Mouse (Mus musculus) liver, embryonic 11.5 days (tissue): ENCODE results near the gene Ncdn. TPM values are rescaled to one million over a fixed set of nuclear protein-coding genes. Genes with fewer than 3 reads are reported as not detected.

Source experiments
- ATAC-seq: fragments of 200-750 bp; cut with Nextera tagmentation; replicated peaks from 2 replicates; pipeline ENCODE4 v1.8.0; 2017; ENCODE audit warnings: moderate number of reproducible peaks, mild to moderate bottlenecking, moderate TSS enrichment, moderate library complexity; ENCODE audit not compliant: low FRiP score
- DNase-seq: peaks from one replicate; pipeline ENCODE4 v3.0.0-alpha.2; 2017; ENCODE audit warnings: low spot score
- H3K27ac ChIP-seq: fragments of 300-500 bp; sonication (generic); 2 replicates; pipeline ENCODE4 v1.5.1; 2014; ENCODE audit warnings: mild to moderate bottlenecking, low read depth, low read length, control low read depth
- H3K27me3 ChIP-seq: fragments of 300-500 bp; sonication (generic); replicated peaks from 2 replicates; pipeline ENCODE4 v1.6.1; 2014; ENCODE audit warnings: low read length, mixed read lengths; ENCODE audit not compliant: control insufficient read depth, insufficient read depth
- H3K36me3 ChIP-seq: fragments of 300-500 bp; sonication (generic); 2 replicates; pipeline ENCODE4 v1.6.1; 2014; ENCODE audit warnings: mild to moderate bottlenecking, low read length, moderate library complexity, mixed read lengths; ENCODE audit not compliant: control insufficient read depth, insufficient read depth
- H3K4me1 ChIP-seq: fragments of 300-500 bp; sonication (generic); replicated peaks from 2 replicates; pipeline ENCODE4 v1.6.1; 2014; ENCODE audit warnings: low read length, mixed read lengths; ENCODE audit not compliant: control insufficient read depth, insufficient read depth
- H3K4me2 ChIP-seq: fragments of 300-500 bp; sonication (generic); 2 replicates; pipeline ENCODE4 v1.6.1; 2014; ENCODE audit warnings: mild to moderate bottlenecking, control low read depth, moderate library complexity
- H3K4me3 ChIP-seq: fragments of 300-500 bp; sonication (generic); 2 replicates; pipeline ENCODE4 v1.5.1; 2014; ENCODE audit warnings: low read depth, low read length, control low read depth
- H3K9ac ChIP-seq: fragments of 300-500 bp; sonication (generic); 2 replicates; pipeline ENCODE4 v1.6.1; 2014; ENCODE audit warnings: low read depth, low read length, control low read depth
- H3K9me3 ChIP-seq: fragments of 300-500 bp; sonication (generic); 2 replicates; pipeline ENCODE4 v1.6.1; 2016; ENCODE audit warnings: low read length, inconsistent platforms, mixed read lengths; ENCODE audit not compliant: control insufficient read depth
- WGBS: fragments of 180-500 bp; shearing (Covaris S2); extraction: QIAGEN DNeasy Blood & Tissue Kit; methylation state at CpG from one replicate; pipeline ENCODE4 v1.1.7; 2014; 5-methylcytosine and 5-hydroxymethylcytosine counted together
- polyA plus RNA-seq: library from polyadenylated mRNA; unstranded; fragments of >200 nt; fragmentation: Nextera tagmentation; extraction: Ambion mirVana; gene quantifications from 2 replicates; pipeline ENCODE4 v1.2.1, GENCODE M21; 2014

Ncdn gene
- polyA plus RNA-seq, 1 experiment from 2014 or later: 25.0 TPM

DNA sequence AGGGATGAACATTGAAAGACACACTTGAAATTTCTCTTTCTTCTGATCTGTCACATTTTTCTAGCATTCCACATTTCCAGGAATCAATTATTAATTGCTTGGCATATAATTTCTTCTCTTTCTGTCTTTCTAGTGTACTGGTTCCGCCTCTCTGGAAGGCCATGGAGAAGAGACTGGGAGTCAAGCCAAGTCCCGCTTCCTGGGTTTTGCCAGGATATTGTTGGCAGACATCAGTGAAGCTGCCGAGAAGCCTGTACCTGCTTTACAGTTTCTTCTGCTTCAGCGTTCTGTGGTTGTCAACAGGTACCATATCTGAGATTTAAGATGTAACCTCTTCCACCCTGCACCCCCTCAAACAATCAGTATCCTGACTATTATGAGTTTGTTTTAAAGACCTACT is 3.5 kb upstream of the Ncdn start:
- Histone ChIP-seq H3K27me3 (no peaks in the 10 kb centered on the region), H3K36me3 (0 out of 2 replicates have a peak, but pooled peaks cover 2% of the 10 kb centered on the region), H3K4me2 (no peak overlapping the region), H3K4me1 (peaks cover 11% of the 10 kb centered on the region), H3K27ac (no peak overlapping the region), H3K9ac (no peak overlapping the region), H3K4me3 (no peak overlapping the region), H3K9me3 (no peaks in the 10 kb centered on the region)
- ATAC-seq (no peak), DNase-seq (no peak)
- WGBS: 84% methylated on average over 4 of the region's 4 CpGs

DNA sequence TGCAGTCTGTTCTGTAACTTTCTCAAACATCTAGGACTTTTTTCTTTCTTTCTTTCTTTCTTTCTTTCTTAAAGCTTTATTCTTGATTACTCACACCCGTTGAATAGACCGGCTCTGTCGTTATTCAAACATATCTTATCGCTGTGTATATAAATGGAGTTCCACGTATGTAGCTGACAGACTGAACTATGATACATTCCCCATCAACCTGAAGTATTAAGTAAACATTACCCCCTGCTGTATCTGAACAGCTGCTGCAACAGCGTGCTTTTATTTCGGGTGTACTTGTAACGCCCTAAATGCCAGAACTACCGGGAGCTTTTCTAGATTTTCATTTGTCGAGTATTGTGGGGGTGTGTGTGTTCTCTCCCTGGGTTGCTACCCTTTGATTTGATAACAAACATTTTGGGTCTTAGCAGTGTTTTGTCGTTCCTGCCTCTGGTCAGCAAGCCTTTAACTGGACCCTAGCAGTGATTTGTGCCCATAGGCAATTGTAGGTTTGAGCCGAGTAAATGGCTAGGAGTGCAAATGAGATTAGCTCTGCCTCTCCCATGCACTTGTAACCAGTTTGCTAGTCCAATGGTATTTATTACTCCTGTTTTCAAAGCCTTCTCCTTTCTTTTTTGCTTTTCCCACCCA is 1.6 kb upstream of the Ncdn start:
- no peak overlapping the region for H3K9ac ChIP-seq
- H3K9me3 ChIP-seq: no peaks in the 10 kb centered on the region
- H3K27ac ChIP-seq: no peak overlapping the region
- no peaks in the 10 kb centered on the region for H3K27me3 ChIP-seq
- H3K4me2 ChIP-seq: peak overlapping the region; percentile 99
- H3K4me3 ChIP-seq: no peak overlapping the region
- 0 out of 2 replicates have a peak, but pooled peaks cover 2% of the 10 kb centered on the region for H3K36me3 ChIP-seq
- DNase-seq (no peak), ATAC-seq (no peak)
- WGBS: 55% methylated on average over 12 of the region's 12 CpGs
- H3K4me1 ChIP-seq: peaks cover 18% of the 10 kb centered on the region

DNA sequence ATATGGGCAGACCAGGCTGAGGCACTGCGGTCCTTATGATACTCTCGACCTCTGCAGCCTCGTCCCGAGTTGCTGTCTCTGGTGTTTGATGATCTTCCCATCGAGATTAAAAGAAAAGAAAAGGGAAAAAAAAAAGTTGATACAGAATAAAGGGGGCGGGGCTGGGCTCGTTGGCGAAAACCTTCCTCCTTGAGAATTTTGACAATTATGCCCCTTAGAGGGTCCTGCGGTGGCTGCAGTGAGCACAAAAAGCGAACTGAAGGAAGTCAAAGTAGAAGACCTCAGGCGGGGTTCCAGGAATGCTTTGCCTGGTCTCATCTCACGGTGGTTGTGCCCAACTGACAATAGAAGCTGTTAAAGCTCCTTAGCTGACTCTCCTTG is 983 bp upstream of the Ncdn start:
- no peak for ATAC-seq
- Histone ChIP-seq H3K4me2 (peak overlapping the region; percentile 99), H3K27me3 (no peaks in the 10 kb centered on the region), H3K9ac (peak overlapping the region; percentile 86), H3K36me3 (0 out of 2 replicates have a peak, but pooled peaks cover 2% of the 10 kb centered on the region), H3K4me1 (peaks cover 18% of the 10 kb centered on the region), H3K9me3 (no peaks in the 10 kb centered on the region), H3K27ac (no peak overlapping the region), H3K4me3 (peak overlapping the region; percentile 88)
- WGBS: 3% methylated on average over 12 of the region's 12 CpGs
- DNase-seq: no peak

DNA sequence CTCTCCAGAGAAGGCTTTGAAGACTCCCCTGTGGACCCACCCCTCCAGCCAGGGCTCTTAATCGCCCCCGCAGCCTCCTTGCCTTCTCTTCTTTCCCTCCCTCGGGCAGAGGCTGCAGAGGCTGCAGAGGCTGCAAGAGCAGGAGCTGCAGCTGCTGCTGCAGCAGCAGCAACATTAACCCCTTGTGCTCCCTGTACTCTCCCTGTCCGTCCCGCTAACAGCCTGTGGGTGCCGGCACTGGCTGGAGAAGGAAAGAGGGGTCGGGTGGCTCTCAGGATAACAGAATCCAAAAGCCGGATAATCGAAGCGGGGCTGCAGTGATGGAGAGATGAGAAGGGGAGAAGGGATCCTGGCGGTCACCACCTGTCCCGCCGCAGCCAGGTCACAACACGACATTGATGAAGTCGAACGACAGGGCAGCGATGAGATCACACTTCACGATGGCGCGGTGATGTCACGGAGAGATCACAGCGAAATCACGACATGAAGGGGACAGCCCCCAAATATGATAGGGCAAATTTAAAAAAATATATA is 563 bp downstream of the Ncdn start:
- Histone ChIP-seq H3K9me3 (no peaks in the 10 kb centered on the region), H3K27ac (no peak overlapping the region), H3K36me3 (peaks cover 7% of the 10 kb centered on the region; the same call in 1 of the 2 replicates), H3K4me3 (peak overlapping the region; percentile 88), H3K9ac (peak overlapping the region; percentile 86), H3K27me3 (no peaks in the 10 kb centered on the region), H3K4me1 (peaks cover 18% of the 10 kb centered on the region), H3K4me2 (peak overlapping the region; percentile 99)
- peak; percentile 51 for DNase-seq
- 0 out of 2 replicates have a peak, but pooled peaks have one; percentile 1 for ATAC-seq
- WGBS: under 1% methylated on average over 23 of the region's 23 CpGs

DNA sequence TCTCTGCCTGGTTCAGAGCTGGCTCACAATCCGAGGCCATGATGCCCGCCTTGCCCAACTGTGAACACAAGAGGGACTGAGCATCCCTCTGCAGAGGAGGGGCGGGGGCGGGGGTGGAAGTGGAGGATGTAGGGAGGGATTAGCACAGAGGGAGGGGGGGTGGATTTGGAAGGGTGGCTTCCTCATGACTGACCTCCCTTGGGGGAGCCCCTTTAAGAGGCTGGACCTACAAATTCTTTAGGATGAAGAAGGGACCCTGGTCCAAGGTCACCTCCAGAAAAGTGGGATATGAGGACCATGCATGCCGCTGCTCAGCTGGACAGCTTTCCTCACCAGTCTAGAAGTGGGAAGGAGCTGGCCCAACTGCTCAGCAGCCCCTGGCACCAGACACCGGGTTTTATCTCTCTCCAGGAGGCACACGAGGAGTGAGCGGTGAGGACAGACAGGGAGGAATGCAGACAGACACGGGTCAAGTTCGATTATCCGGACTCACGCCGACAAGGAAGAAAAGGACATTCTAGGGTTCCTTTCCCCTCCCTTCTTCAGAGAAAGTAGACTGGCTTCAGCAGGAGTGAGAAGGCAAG is 1.1 kb downstream of the Ncdn start:
- Histone ChIP-seq H3K36me3 (peaks cover 8% of the 10 kb centered on the region; the same call in 1 of the 2 replicates), H3K4me1 (peaks cover 18% of the 10 kb centered on the region), H3K4me2 (peak overlapping the region; percentile 99), H3K9ac (peak overlapping the region; percentile 86), H3K27me3 (no peaks in the 10 kb centered on the region), H3K27ac (no peak overlapping the region), H3K9me3 (no peaks in the 10 kb centered on the region), H3K4me3 (peak overlapping the region; percentile 88)
- no peak for ATAC-seq
- peak; percentile 44 for DNase-seq
- 16% methylated on average over 13 of the region's 13 CpGs for WGBS

DNA sequence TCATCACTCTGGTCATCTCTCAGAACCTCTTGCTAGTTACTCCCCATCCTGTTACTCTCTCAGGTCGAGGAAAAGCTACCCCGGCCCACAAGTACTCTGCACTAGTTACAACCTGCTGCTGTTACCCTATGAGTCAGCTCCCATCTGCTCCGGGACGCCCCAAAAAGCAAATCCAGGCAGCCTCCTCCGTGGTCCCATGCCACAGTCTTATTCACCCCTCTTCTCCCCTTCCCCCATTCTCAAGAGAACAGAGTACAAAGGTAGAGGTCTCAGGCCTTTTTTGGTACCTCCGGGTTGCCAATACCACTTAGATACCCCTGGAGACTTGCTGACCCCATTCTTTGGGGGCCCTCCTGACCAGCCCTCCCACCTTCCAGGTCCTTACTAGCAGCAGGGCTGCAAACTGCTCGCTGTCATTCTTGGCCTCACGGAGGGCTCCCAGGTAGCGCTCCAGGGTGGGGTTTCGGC is 1.6 kb downstream of the Ncdn start:
- DNase-seq (peak; percentile 31), ATAC-seq (no peak)
- 68% methylated on average over 10 of the region's 10 CpGs for WGBS
- Histone ChIP-seq H3K4me2 (peak overlapping the region; percentile 99), H3K9me3 (no peaks in the 10 kb centered on the region), H3K9ac (no peak overlapping the region), H3K4me1 (peaks cover 18% of the 10 kb centered on the region), H3K4me3 (no peak overlapping the region), H3K36me3 (peaks cover 10% of the 10 kb centered on the region; the same call in 1 of the 2 replicates), H3K27me3 (no peaks in the 10 kb centered on the region), H3K27ac (no peak overlapping the region)

DNA sequence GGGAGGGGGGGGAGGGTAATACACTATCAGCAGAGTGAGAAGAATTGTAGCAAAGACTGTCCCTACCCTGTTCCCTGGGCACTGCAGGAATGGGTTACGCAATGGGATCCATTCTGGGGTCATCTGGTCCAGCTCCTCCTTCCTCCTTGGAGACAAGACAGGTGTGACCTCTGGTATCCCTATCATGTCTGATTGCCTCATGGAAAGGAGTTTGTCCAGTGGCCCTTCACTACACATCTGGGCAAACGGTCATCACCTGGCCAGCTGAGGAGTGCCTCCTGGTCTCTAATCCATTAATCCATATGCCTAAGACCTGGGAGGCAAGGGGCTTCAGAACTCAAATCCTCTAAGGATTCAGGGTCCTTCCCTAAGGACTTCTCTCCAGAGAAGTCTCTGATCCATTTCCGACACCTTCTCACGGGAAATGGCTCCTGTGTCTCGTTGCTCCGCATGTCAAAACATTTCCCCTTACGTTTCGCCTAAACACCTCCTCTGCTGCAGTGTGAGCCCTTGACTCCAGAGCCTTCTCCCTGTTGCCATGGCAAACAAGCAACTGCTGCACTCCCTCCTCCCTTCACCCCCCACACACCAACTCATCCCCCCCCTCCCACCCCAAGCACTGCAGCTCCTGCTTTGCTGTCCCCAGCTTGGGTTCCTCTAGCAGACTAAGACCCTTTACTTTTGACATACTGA is 2.2 kb downstream of the Ncdn start:
- Histone ChIP-seq H3K9ac (no peak overlapping the region), H3K36me3 (peaks cover 10% of the 10 kb centered on the region; the same call in 1 of the 2 replicates), H3K27ac (no peak overlapping the region), H3K9me3 (no peaks in the 10 kb centered on the region), H3K4me1 (peaks cover 18% of the 10 kb centered on the region), H3K4me2 (no peak overlapping the region), H3K27me3 (no peaks in the 10 kb centered on the region), H3K4me3 (no peak overlapping the region)
- 86% methylated on average over 8 of the region's 8 CpGs for WGBS
- ATAC-seq: no peak
- DNase-seq: no peak

DNA sequence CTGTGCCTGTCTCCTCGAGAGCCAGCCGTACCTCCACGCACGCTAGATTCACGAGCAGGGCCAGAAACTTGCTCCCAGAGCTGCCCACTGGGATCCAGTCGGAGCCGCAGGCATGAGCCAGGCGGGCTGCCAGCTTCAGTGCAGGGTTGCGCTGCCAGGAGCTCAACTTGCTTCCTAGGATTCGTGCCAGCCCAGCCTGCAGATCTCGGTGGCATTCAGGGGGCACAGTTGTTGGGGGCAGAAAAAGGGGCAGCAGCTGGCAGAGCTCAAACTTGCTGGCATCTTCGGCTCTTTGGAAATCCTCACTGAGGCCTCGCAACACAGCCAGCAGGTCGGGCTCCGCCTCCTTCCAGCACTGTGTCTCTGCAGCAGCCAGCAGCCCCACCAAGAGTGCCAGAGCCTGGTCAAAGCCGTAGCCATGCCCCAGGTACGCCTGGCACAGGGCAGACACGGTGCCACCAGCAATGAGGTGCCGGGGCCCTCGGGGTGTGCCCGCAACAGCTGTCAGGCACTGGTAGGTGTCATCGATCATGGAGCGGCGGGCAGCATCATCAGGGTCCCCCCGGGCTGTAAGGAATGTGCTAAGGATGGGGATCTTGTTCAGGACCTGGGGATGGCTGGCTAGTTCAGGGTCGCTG is 3.1 kb downstream of the Ncdn start:
- Histone ChIP-seq H3K4me1 (peaks cover 18% of the 10 kb centered on the region), H3K27me3 (no peaks in the 10 kb centered on the region), H3K4me2 (no peak overlapping the region), H3K27ac (no peak overlapping the region), H3K9me3 (no peaks in the 10 kb centered on the region), H3K36me3 (peaks cover 10% of the 10 kb centered on the region; the same call in 1 of the 2 replicates), H3K9ac (no peak overlapping the region), H3K4me3 (no peak overlapping the region)
- ATAC-seq (no peak), DNase-seq (no peak)
- 91% methylated on average over 26 of the region's 26 CpGs for WGBS
